Mouse (Mus musculus): Measurements from ENCODE around the gene Plek2. TPM values are rescaled to one million over a fixed set of nuclear protein-coding genes. Genes with fewer than 3 reads are reported as not detected.
A peak's percentile ranks its signal among the peaks of the same experiment; 100 is the strongest.

The Plek2 gene
- polyA plus RNA-seq, 1 experiment, result 0.62 TPM

- TF ChIP-seq CTCF (IDR thresholded peaks at IDR 0.05; ENCODE audit: borderline replicate concordance, extremely low read depth, insufficient read depth, insufficient read length), result no peak
- TF ChIP-seq POLR2A (IDR thresholded peaks at IDR 0.05; ENCODE audit: borderline replicate concordance, extremely low read depth, insufficient read depth, insufficient read length, poor library complexity, severe bottlenecking), result no peak
- DNase-seq (ENCODE audit: low read depth), result no peak
These were observed 4.1 kb upstream of the Plek2 start for GRCm38 (mm10) chr12:78910684-78911461.

GRCm38 (mm10) chr12:78908081-78908605 is 1.4 kb upstream of the Plek2 start:
- TF ChIP-seq CTCF (IDR thresholded peaks at IDR 0.05; ENCODE audit: borderline replicate concordance, extremely low read depth, insufficient read depth, insufficient read length) (no peak), POLR2A (IDR thresholded peaks at IDR 0.05; ENCODE audit: borderline replicate concordance, extremely low read depth, insufficient read depth, insufficient read length, poor library complexity, severe bottlenecking) (no peak)
- no peak for DNase-seq (ENCODE audit: low read depth)

- TF ChIP-seq POLR2A (IDR thresholded peaks at IDR 0.05; ENCODE audit: borderline replicate concordance, extremely low read depth, insufficient read depth, insufficient read length, poor library complexity, severe bottlenecking), result no peak
- TF ChIP-seq CTCF (IDR thresholded peaks at IDR 0.05; ENCODE audit: borderline replicate concordance, extremely low read depth, insufficient read depth, insufficient read length), result no peak
- no peak for DNase-seq (ENCODE audit: low read depth)
These were observed 2.3 kb downstream of the Plek2 start for GRCm38 (mm10) chr12:78904499-78904898.

- DNase-seq (ENCODE audit: low read depth), result no peak
- TF ChIP-seq POLR2A (IDR thresholded peaks at IDR 0.05; ENCODE audit: borderline replicate concordance, extremely low read depth, insufficient read depth, insufficient read length, poor library complexity, severe bottlenecking) (no peak), CTCF (IDR thresholded peaks at IDR 0.05; ENCODE audit: borderline replicate concordance, extremely low read depth, insufficient read depth, insufficient read length) (no peak)
These were observed 3.5 kb downstream of the Plek2 start for GRCm38 (mm10) chr12:78903313-78903712.

- no peak for DNase-seq (ENCODE audit: low read depth)
- TF ChIP-seq POLR2A (IDR thresholded peaks at IDR 0.05; ENCODE audit: borderline replicate concordance, extremely low read depth, insufficient read depth, insufficient read length, poor library complexity, severe bottlenecking) (no peak), CTCF (IDR thresholded peaks at IDR 0.05; ENCODE audit: borderline replicate concordance, extremely low read depth, insufficient read depth, insufficient read length) (no peak)
These were observed 5.3 kb downstream of the Plek2 start for GRCm38 (mm10) chr12:78901467-78901866.

- TF ChIP-seq POLR2A (IDR thresholded peaks at IDR 0.05; ENCODE audit: borderline replicate concordance, extremely low read depth, insufficient read depth, insufficient read length, poor library complexity, severe bottlenecking), result no peak
- no peak for TF ChIP-seq CTCF (IDR thresholded peaks at IDR 0.05; ENCODE audit: borderline replicate concordance, extremely low read depth, insufficient read depth, insufficient read length)
- DNase-seq (ENCODE audit: low read depth), result no peak
These were observed 8.9 kb downstream of the Plek2 start for GRCm38 (mm10) chr12:78897861-78898260.

GRCm38 (mm10) chr12:78891149-78891548 is 15.6 kb downstream of the Plek2 start:
- no peak for TF ChIP-seq CTCF (IDR thresholded peaks at IDR 0.05; ENCODE audit: borderline replicate concordance, extremely low read depth, insufficient read depth, insufficient read length)
- no peak for TF ChIP-seq POLR2A (IDR thresholded peaks at IDR 0.05; ENCODE audit: borderline replicate concordance, extremely low read depth, insufficient read depth, insufficient read length, poor library complexity, severe bottlenecking)
- no peak for DNase-seq (ENCODE audit: low read depth)

GRCm38 (mm10) chr12:78890062-78890461 is 16.7 kb downstream of the Plek2 start:
- no peak for TF ChIP-seq POLR2A (IDR thresholded peaks at IDR 0.05; ENCODE audit: borderline replicate concordance, extremely low read depth, insufficient read depth, insufficient read length, poor library complexity, severe bottlenecking)
- TF ChIP-seq CTCF (IDR thresholded peaks at IDR 0.05; ENCODE audit: borderline replicate concordance, extremely low read depth, insufficient read depth, insufficient read length), result no peak

GRCm38 (mm10) chr12:78874581-78874980 is 32.2 kb downstream of the Plek2 start:
- TF ChIP-seq CTCF (IDR thresholded peaks at IDR 0.05; ENCODE audit: borderline replicate concordance, extremely low read depth, insufficient read depth, insufficient read length) (no peak), POLR2A (IDR thresholded peaks at IDR 0.05; ENCODE audit: borderline replicate concordance, extremely low read depth, insufficient read depth, insufficient read length, poor library complexity, severe bottlenecking) (no peak)

More at GRCm38 (mm10) chr12:78890062-78890461, 16.7 kb downstream of the Plek2 start:
- DNase-seq (ENCODE audit: low read depth), result no peak

GRCm38 (mm10) chr12:78868115-78868514 is 38.6 kb downstream of the Plek2 start:
- TF ChIP-seq CTCF (IDR thresholded peaks at IDR 0.05; ENCODE audit: borderline replicate concordance, extremely low read depth, insufficient read depth, insufficient read length), result no peak
- no peak for TF ChIP-seq POLR2A (IDR thresholded peaks at IDR 0.05; ENCODE audit: borderline replicate concordance, extremely low read depth, insufficient read depth, insufficient read length, poor library complexity, severe bottlenecking)
- DNase-seq (ENCODE audit: low read depth), result no peak

More at GRCm38 (mm10) chr12:78874581-78874980, 32.2 kb downstream of the Plek2 start:
- no peak for DNase-seq (ENCODE audit: low read depth)

- TF ChIP-seq POLR2A (IDR thresholded peaks at IDR 0.05; ENCODE audit: borderline replicate concordance, extremely low read depth, insufficient read depth, insufficient read length, poor library complexity, severe bottlenecking) (no peak), CTCF (IDR thresholded peaks at IDR 0.05; ENCODE audit: borderline replicate concordance, extremely low read depth, insufficient read depth, insufficient read length) (peak; percentile 16; the same call in 1 of the 2 replicates)
- DNase-seq (ENCODE audit: low read depth), result peak; percentile 8
These were observed 41.3 kb downstream of the Plek2 start for GRCm38 (mm10) chr12:78865434-78865833.
